Mouse (Mus musculus): Measurements from ENCODE around the gene Rarg. TPM values are rescaled to one million over a fixed set of nuclear protein-coding genes. Genes with fewer than 3 reads are reported as not detected.

Gene Rarg
- polyA plus RNA-seq, 1 experiment from 2014 or later: 5.9 TPM

GRCm38 (mm10) chr15:102204674-102205505 lies 52.4 kb downstream of the Rarg start, which contains the start of gene Csad:
Csad (minus strand) TSS chr15:102204724.
- ATAC-seq: no peak
- WGBS: 43% methylated on average over 19 of the region's 19 CpGs
- TF ChIP-seq CTCF (IDR thresholded peaks at IDR 0.05; ENCODE audit: low read depth): 0 out of 2 replicates have a peak, but pooled peaks have one; percentile 22

GRCm38 (mm10) chr15:102203835-102204381 lies 53.4 kb downstream of the Rarg start:
- Histone ChIP-seq H3K4me1 (replicated peaks; ENCODE audit: control insufficient read depth, insufficient read depth, low read length) (peaks cover 10% of the 10 kb centered on the region), H3K9ac (ENCODE audit: low read depth, low read length) (peak overlapping the region; percentile 99), H3K9me3 (ENCODE audit: control insufficient read depth) (no peaks in the 10 kb centered on the region), H3K4me3 (ENCODE audit: low read depth, low read length) (peak overlapping the region; percentile 86), H3K27me3 (replicated peaks; ENCODE audit: control insufficient read depth, insufficient read depth, low read length) (no peaks in the 10 kb centered on the region), H3K36me3 (ENCODE audit: control insufficient read depth, insufficient read depth) (peaks cover 29% of the 10 kb centered on the region), H3K4me2 (replicated peaks; ENCODE audit: low read depth) (peak overlapping the region; percentile 81), H3K27ac (ENCODE audit: low read depth, low read length) (peak overlapping the region; percentile 100)
- TF ChIP-seq CTCF (IDR thresholded peaks at IDR 0.05; ENCODE audit: low read depth): peak; percentile 25; the same call in 1 of the 2 replicates
- WGBS: under 1% methylated on average over 20 of the region's 72 CpGs
- ATAC-seq: peak; percentile 64

More at GRCm38 (mm10) chr15:102204674-102205505, 52.4 kb downstream of the Rarg start, which contains the start of gene Csad:
- Histone ChIP-seq H3K36me3 (ENCODE audit: control insufficient read depth, insufficient read depth) (peaks cover 35% of the 10 kb centered on the region), H3K27me3 (replicated peaks; ENCODE audit: control insufficient read depth, insufficient read depth, low read length) (no peaks in the 10 kb centered on the region), H3K9me3 (ENCODE audit: control insufficient read depth) (no peaks in the 10 kb centered on the region), H3K4me2 (replicated peaks; ENCODE audit: low read depth) (peak within 1 kb of the TSS; percentile 81), H3K9ac (ENCODE audit: low read depth, low read length) (peak within 1 kb of the TSS; percentile 99), H3K27ac (ENCODE audit: low read depth, low read length) (peak within 1 kb of the TSS; percentile 100), H3K4me1 (replicated peaks; ENCODE audit: control insufficient read depth, insufficient read depth, low read length) (peaks cover 10% of the 10 kb centered on the region), H3K4me3 (ENCODE audit: low read depth, low read length) (peak within 1 kb of the TSS; percentile 86)

- H3K9ac ChIP-seq (ENCODE audit: low read depth, low read length): peak within 1 kb of the TSS; percentile 99
- peak; percentile 31; the same call in 1 of the 2 replicates for TF ChIP-seq CTCF (IDR thresholded peaks at IDR 0.05; ENCODE audit: low read depth)
- under 1% methylated on average over 52 of the region's 68 CpGs for WGBS
- no peaks in the 10 kb centered on the region for H3K27me3 ChIP-seq (replicated peaks; ENCODE audit: control insufficient read depth, insufficient read depth, low read length)
- peak; percentile 97 for ATAC-seq
- H3K4me1 ChIP-seq (replicated peaks; ENCODE audit: control insufficient read depth, insufficient read depth, low read length): peaks cover 10% of the 10 kb centered on the region
- peak within 1 kb of the TSS; percentile 86 for H3K4me3 ChIP-seq (ENCODE audit: low read depth, low read length)
- no peaks in the 10 kb centered on the region for H3K9me3 ChIP-seq (ENCODE audit: control insufficient read depth)
- H3K36me3 ChIP-seq (ENCODE audit: control insufficient read depth, insufficient read depth): peaks cover 22% of the 10 kb centered on the region; the same call in 1 of the 2 replicates
- peak within 1 kb of the TSS; percentile 81 for H3K4me2 ChIP-seq (replicated peaks; ENCODE audit: low read depth)
- H3K27ac ChIP-seq (ENCODE audit: low read depth, low read length): peak within 1 kb of the TSS; percentile 100
Observed at GRCm38 (mm10) chr15:102202971-102203834, 54.1 kb downstream of the Rarg start, which contains the start of gene Zfp740. Zfp740 (plus strand) TSS chr15:102203249.

- H3K4me1 ChIP-seq (replicated peaks; ENCODE audit: control insufficient read depth, insufficient read depth, low read length): peaks cover 6% of the 10 kb centered on the region; the same call in 1 of the 2 replicates
- WGBS: 69% methylated on average over 4 of the region's 4 CpGs
- no peak overlapping the region for H3K4me2 ChIP-seq (replicated peaks; ENCODE audit: low read depth)
- H3K27me3 ChIP-seq (replicated peaks; ENCODE audit: control insufficient read depth, insufficient read depth, low read length): no peaks in the 10 kb centered on the region
- H3K4me3 ChIP-seq (ENCODE audit: low read depth, low read length): no peak overlapping the region
- no peaks in the 10 kb centered on the region for H3K36me3 ChIP-seq (ENCODE audit: control insufficient read depth, insufficient read depth)
- no peak overlapping the region for H3K27ac ChIP-seq (ENCODE audit: low read depth, low read length)
- H3K9me3 ChIP-seq (ENCODE audit: control insufficient read depth): no peaks in the 10 kb centered on the region
- no peak for ATAC-seq
- no peak for TF ChIP-seq CTCF (IDR thresholded peaks at IDR 0.05; ENCODE audit: low read depth)
- H3K9ac ChIP-seq (ENCODE audit: low read depth, low read length): no peak overlapping the region
Observed at GRCm38 (mm10) chr15:102198841-102199240, 58.5 kb downstream of the Rarg start.

- no peaks in the 10 kb centered on the region for H3K9me3 ChIP-seq (ENCODE audit: control insufficient read depth)
- no peak for TF ChIP-seq CTCF (IDR thresholded peaks at IDR 0.05; ENCODE audit: low read depth)
- no peaks in the 10 kb centered on the region for H3K4me1 ChIP-seq (replicated peaks; ENCODE audit: control insufficient read depth, insufficient read depth, low read length)
- no peak for ATAC-seq
- no peak overlapping the region for H3K4me3 ChIP-seq (ENCODE audit: low read depth, low read length)
- no peak overlapping the region for H3K9ac ChIP-seq (ENCODE audit: low read depth, low read length)
- no peak overlapping the region for H3K4me2 ChIP-seq (replicated peaks; ENCODE audit: low read depth)
- H3K27me3 ChIP-seq (replicated peaks; ENCODE audit: control insufficient read depth, insufficient read depth, low read length): no peaks in the 10 kb centered on the region
- no peak overlapping the region for H3K27ac ChIP-seq (ENCODE audit: low read depth, low read length)
- H3K36me3 ChIP-seq (ENCODE audit: control insufficient read depth, insufficient read depth): no peaks in the 10 kb centered on the region
- WGBS: 60% methylated on average over 4 of the region's 4 CpGs
Observed at GRCm38 (mm10) chr15:102195373-102195772, 61.9 kb downstream of the Rarg start.

All from intestine, postnatal 0 days (tissue).